Mouse (Mus musculus) bone marrow macrophage, adult 2 months (primary cell): ENCODE results near the gene Adgrl2. TPM values are rescaled to one million over a fixed set of nuclear protein-coding genes. Genes with fewer than 3 reads are reported as not detected.

Source experiments
- H3K27ac ChIP-seq: 2 replicates; pipeline ENCODE4 v1.5.1; 2012; ENCODE audit warnings: low read depth, low read length; ENCODE audit not compliant: insufficient read depth
- H3K4me1 ChIP-seq: 2 replicates; pipeline ENCODE4 v1.6.1; 2012; ENCODE audit warnings: low read length; ENCODE audit not compliant: control insufficient read depth, insufficient read depth
- H3K4me3 ChIP-seq: 2 replicates; pipeline ENCODE4 v1.5.1; 2012; ENCODE audit warnings: mild to moderate bottlenecking, low read length, moderate library complexity; ENCODE audit not compliant: insufficient read depth
- CTCF ChIP-seq: IDR thresholded peaks from 2 replicates; pipeline ENCODE4 v1.5.1; 2012; ENCODE audit warnings: low read depth, mild to moderate bottlenecking, low read length, moderate library complexity
- POLR2A ChIP-seq: IDR thresholded peaks from 2 replicates; pipeline ENCODE4 v1.6.1; 2012; ENCODE audit warnings: mild to moderate bottlenecking, low read depth, low read length, borderline replicate concordance
- polyA plus RNA-seq: library from polyadenylated mRNA; stranded (reverse); fragments of >200 nt; gene quantifications from 2 replicates; pipeline ENCODE4 v1.2.4, GENCODE M21; 2012; ENCODE audit not compliant: missing spikeins, insufficient read depth, insufficient read length

Gene Adgrl2
- 42.2 and 45.1 TPM in 2 replicates for polyA plus RNA-seq

DNA sequence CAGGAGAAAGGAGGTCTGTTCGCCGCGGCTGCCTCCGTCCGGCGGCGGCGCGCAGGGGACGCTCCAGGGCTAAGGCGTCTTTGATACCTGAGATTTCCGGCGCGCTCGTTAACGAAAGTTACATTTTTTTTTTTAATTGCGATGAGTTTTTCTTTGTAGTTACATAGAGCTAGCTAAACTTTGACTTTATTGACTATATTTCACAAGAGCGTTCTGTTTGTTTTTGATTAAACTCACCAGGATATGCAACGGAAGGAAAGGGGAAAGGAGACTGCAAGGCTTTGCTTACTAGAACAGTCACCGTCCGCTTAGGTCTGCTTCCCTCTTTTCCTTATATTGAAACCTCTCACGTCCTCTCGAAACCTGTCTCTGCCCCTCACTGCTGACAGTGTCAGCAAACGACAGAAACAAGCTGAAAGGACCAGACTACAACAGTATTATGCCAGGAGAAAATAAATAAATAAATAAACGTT is at the start of gene Adgrl2:
Adgrl2 (minus strand) TSS at position 25 of the 473 bp plus-strand sequence.
- Histone ChIP-seq H3K4me1 (peaks cover 9% of the 10 kb centered on the region), H3K27ac (peak within 1 kb of the TSS; percentile 48), H3K4me3 (peak within 1 kb of the TSS; percentile 70)
- TF ChIP-seq POLR2A (no peak), CTCF (no peak)

DNA sequence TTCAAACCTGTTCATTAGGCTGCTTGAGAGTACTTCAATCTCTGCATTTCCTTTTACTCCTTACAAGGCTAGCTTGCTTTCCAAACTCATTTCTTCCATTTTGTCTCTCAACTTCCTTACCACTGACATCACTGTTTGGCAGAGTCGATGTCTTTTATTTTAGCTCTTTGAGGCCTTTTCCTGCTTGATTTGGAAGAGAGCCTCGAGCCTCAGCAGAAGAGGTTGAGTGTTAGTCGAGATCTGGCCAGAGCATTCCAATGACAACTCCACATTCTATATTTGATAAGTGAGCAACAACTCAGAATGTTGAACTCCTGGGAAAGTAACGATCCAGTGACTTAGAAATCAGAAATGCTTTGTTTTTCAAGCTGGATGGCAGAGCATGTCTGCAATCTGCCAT is 48.4 kb upstream of the Adgrl2 start:
- TF ChIP-seq POLR2A (no peak), CTCF (no peak)
- H3K4me3 ChIP-seq: no peak overlapping the region
- H3K4me1 ChIP-seq: no peaks in the 10 kb centered on the region
- no peak overlapping the region for H3K27ac ChIP-seq

DNA sequence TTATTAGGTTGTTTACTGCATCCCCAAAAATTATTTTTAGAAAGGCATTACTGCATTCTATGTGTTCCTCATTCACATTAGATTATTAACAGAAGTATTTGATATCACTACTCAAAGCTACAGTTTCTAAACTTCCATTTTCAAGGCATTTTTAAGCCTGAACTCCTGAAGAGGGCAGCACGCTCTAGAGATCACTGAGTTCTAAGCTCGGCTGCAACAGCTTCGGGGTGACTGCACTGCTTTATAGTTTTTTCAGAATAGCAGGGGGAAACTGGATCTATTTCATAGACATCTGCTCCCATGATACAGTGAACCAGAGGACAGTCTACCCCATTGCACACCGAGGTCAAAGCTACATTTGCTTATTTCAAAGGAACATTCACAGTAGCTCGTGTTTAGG is 29.6 kb upstream of the Adgrl2 start:
- H3K27ac ChIP-seq: no peak overlapping the region
- TF ChIP-seq CTCF (no peak), POLR2A (no peak)
- H3K4me1 ChIP-seq: peaks cover 7% of the 10 kb centered on the region
- no peak overlapping the region for H3K4me3 ChIP-seq

DNA sequence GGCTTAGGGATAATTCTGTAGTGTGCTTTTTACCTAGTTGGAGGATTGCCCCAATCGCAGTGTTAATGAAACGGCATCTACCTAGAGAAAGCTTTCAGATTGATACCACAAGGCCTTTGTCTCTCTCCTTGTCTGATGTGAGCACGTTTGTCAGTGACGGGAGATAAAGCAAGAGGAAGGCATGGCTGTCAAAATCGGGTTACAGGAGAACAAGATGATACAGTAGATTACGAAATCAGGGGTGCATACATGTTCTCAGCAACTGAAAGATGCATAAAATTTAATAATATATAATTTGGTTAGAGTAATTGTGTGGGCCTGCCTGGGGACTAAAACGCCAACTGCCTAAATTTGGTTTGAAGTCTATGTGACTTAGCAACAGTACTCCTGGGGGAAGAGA is 19.0 kb upstream of the Adgrl2 start:
- Histone ChIP-seq H3K4me3 (no peak overlapping the region), H3K27ac (no peak overlapping the region), H3K4me1 (no peaks in the 10 kb centered on the region)
- TF ChIP-seq POLR2A: no peak
- TF ChIP-seq CTCF: no peak

DNA sequence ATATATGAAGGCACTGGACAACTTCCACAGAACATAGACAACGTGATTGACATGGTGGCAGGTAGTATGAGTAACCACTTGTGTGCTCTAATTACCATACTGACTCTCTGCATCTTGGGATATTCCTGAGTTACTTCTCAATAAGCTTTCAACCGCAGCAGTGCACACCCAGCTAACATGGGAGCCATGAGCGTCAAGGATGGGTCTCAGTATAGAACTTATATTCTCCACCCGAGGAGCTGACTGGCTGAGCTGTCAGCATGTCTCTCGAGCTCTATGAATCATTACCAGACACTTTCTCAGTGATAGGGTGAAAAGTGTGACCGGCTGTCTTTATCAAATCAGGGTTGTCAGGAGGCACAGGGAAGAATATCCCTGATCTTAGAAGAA is 18.3 kb upstream of the Adgrl2 start:
- no peak for TF ChIP-seq CTCF
- TF ChIP-seq POLR2A: no peak
- Histone ChIP-seq H3K27ac (no peak overlapping the region), H3K4me3 (no peak overlapping the region), H3K4me1 (no peaks in the 10 kb centered on the region)

DNA sequence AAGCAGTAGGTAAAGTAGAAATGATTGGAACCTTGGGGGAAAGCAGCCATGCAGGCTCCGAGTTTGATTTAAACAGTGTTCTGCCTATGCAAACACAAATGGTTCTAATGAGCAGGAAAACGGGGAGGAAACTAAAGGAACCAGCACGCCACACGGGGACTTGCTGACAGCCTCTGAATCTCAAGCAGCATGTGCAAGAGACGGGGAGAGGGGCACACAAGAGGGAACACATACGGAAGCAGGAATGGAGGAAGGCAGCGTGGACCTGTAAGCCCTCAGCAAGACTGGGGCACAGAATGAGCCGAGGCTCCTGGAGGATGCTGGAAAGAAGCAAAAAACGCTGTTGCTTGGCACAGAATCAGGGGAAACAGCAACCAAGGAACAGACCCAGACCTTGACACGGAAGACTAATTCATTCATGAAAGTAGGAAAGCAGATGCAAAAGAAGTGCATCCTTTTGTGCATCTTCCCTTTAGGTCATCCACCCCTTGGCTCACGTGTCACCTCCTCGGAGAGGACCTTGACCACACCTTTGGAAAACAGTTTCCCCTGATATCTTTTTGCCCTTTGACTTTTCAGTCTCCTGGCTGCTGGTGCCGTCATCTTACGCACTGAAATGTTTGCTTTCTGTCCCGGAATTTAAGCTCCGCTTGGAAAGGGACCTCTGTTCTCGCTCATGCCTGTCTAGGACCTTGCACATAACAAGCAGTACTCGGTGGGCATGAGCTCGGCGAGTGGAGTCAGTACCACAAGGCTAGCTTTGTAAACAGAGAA is 17.7 kb upstream of the Adgrl2 start:
- TF ChIP-seq CTCF (no peak), POLR2A (no peak)
- Histone ChIP-seq H3K4me1 (no peaks in the 10 kb centered on the region), H3K4me3 (no peak overlapping the region), H3K27ac (no peak overlapping the region)

DNA sequence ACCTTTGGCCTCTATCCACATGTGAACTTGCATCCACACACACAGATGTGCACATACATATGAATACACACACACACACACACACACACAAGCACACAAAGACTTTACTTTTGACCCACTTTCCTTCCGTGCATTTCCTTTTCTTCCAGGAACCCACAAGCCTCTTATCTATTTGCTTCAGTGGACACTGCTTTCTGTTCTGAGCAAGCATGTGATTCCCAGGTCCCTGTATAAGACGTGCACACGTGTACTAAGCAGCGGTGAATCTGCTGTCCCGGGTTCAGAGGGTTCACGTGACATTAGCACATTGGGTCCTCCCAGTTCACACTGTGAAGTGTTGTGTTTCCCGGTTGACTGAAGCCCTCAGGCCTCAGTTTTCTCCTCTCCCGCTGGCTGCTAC is 11.0 kb upstream of the Adgrl2 start:
- Histone ChIP-seq H3K4me3 (no peak overlapping the region), H3K4me1 (no peaks in the 10 kb centered on the region), H3K27ac (no peak overlapping the region)
- TF ChIP-seq CTCF (no peak), POLR2A (no peak)

DNA sequence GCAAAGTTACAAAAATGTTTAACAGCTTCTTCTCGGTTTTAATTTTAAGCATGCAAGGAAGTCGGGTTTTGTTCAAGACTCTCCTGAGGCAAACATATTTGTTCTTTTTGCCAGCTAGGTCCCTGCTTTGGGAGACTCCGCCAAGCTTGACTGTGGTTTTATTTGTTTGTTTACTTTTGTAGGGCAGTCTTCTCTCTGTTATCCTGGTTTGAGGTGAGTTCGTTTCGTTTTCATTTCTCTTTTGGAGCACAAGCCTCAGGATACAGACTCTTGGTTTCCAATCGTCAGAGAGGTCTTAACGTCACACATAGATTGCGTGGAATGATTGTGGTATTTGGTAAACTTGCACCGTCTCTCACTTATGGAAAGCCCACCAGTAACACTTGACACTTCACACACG is 8.3 kb upstream of the Adgrl2 start:
- H3K27ac ChIP-seq: no peak overlapping the region

GRCm38 (mm10) chr3:148991056-148991455 is 701 bp upstream of the Adgrl2 start:
- H3K27ac ChIP-seq: no peak overlapping the region
- H3K4me1 ChIP-seq: peaks cover 8% of the 10 kb centered on the region
- TF ChIP-seq CTCF: no peak
- no peak overlapping the region for H3K4me3 ChIP-seq

More for the DNA sequence above, 8.3 kb upstream of the Adgrl2 start:
- Histone ChIP-seq H3K4me3 (no peak overlapping the region), H3K4me1 (no peaks in the 10 kb centered on the region)
- TF ChIP-seq POLR2A (no peak), CTCF (no peak)

DNA sequence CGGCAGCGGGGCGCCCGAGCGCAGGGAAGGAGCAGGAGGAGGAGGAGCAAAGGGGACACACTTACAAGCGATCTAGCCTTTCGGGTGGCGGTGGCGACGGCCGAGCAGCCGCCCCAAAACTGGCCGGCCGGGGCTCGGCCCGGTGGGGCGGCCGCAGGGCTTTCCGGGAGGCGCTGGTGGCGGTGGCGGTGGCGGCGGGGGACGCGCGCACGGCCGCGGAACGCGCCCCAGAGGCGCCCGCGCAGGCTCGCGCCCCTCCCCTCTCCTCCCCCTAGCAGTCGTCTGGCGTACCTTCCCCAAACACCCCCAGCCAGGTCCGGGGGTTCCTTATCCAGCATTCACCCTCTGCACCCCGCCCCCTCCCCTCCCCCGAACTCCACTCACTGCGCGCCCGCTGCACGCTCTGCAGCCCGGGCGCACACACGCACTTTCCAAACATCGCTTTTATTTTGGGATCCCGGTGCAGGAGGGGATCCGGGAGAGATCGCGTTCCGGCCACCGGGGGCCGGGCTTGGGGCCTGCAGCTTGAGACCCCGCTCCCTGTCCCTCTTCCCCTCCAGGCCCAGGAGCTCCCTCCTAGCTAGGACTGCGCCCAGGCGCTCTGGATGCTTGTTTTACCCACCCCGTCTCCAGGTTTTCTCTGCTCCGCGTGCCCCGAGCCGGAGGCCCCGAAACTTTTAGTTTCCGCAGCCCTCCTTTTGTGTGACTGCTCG is 381 bp downstream of the Adgrl2 start:
- Histone ChIP-seq H3K4me1 (peaks cover 9% of the 10 kb centered on the region), H3K27ac (peak overlapping the region; percentile 48), H3K4me3 (peak overlapping the region; percentile 70)
- TF ChIP-seq CTCF (no peak), POLR2A (no peak)
